Mouse (Mus musculus) neural tube, embryonic 14.5 days (tissue): ENCODE measurements around the gene Usp30. TPM values are rescaled to one million over a fixed set of nuclear protein-coding genes. Genes with fewer than 3 reads are reported as not detected.

Experiments
- ATAC-seq: fragments of 200-750 bp; cut with Nextera tagmentation; 2 replicates; pipeline ENCODE4 v1.8.0; 2017; ENCODE audit warnings: low read depth, mild to moderate bottlenecking, moderate TSS enrichment, moderate library complexity
- H3K27ac ChIP-seq: fragments of 300-500 bp; sonication (generic); 2 replicates; pipeline ENCODE4 v1.5.1; 2014; ENCODE audit warnings: low read depth, mild to moderate bottlenecking, control low read depth, low read length, moderate library complexity, mixed read lengths
- H3K27me3 ChIP-seq: fragments of 300-500 bp; sonication (generic); 2 replicates; pipeline ENCODE4 v1.6.1; 2014; ENCODE audit warnings: low read length; ENCODE audit not compliant: control insufficient read depth, insufficient read depth
- H3K36me3 ChIP-seq: fragments of 300-500 bp; sonication (generic); 2 replicates; pipeline ENCODE4 v1.6.1; 2014; ENCODE audit warnings: low read length, mixed read lengths; ENCODE audit not compliant: control insufficient read depth, insufficient read depth
- H3K4me1 ChIP-seq: fragments of 300-500 bp; sonication (generic); 2 replicates; pipeline ENCODE4 v1.6.1; 2014; ENCODE audit warnings: low read length; ENCODE audit not compliant: control insufficient read depth, insufficient read depth
- H3K4me2 ChIP-seq: fragments of 300-500 bp; sonication (generic); 2 replicates; pipeline ENCODE4 v1.6.1; 2014; ENCODE audit warnings: mild to moderate bottlenecking, low read depth, low read length, control low read depth
- H3K4me3 ChIP-seq: fragments of 300-500 bp; sonication (generic); 2 replicates; pipeline ENCODE4 v1.5.1; 2014; ENCODE audit warnings: low read depth, low read length, control low read depth, mixed read lengths
- H3K9ac ChIP-seq: fragments of 300-500 bp; sonication (generic); replicated peaks from 2 replicates; pipeline ENCODE4 v1.6.1; 2014; ENCODE audit warnings: low read depth, mild to moderate bottlenecking, control low read depth, low read length, mixed read lengths
- H3K9me3 ChIP-seq: fragments of 300-500 bp; sonication (generic); 2 replicates; pipeline ENCODE4 v1.6.1; 2016; ENCODE audit warnings: low read length; ENCODE audit not compliant: control insufficient read depth
- WGBS: fragments of 180-500 bp; shearing (Covaris S2); extraction: QIAGEN DNeasy Blood & Tissue Kit; methylation state at CpG from one replicate; pipeline ENCODE4 v1.1.7; 2014; 5-methylcytosine and 5-hydroxymethylcytosine counted together
- polyA plus RNA-seq: library from polyadenylated mRNA; unstranded; fragments of >200 nt; fragmentation: Nextera tagmentation; extraction: Ambion mirVana; gene quantifications from 2 replicates; pipeline ENCODE4 v1.2.1, GENCODE M21; 2014

The Usp30 gene
- polyA plus RNA-seq, 1 experiment from 2014 or later = 16.9 TPM

- Histone ChIP-seq H3K27ac (no peak overlapping the region), H3K9me3 (no peaks in the 10 kb centered on the region), H3K4me3 (no peak overlapping the region), H3K4me1 (peaks cover 11% of the 10 kb centered on the region), H3K9ac (no peak overlapping the region), H3K36me3 (peaks cover 21% of the 10 kb centered on the region), H3K4me2 (no peak overlapping the region), H3K27me3 (no peaks in the 10 kb centered on the region)
- ATAC-seq = no peak
- 75% methylated on average over 1 of the region's 1 CpGs for WGBS
These were observed 37.5 kb downstream of the Usp30 start for GRCm38 (mm10) chr5:114102807-114103206.

DNA sequence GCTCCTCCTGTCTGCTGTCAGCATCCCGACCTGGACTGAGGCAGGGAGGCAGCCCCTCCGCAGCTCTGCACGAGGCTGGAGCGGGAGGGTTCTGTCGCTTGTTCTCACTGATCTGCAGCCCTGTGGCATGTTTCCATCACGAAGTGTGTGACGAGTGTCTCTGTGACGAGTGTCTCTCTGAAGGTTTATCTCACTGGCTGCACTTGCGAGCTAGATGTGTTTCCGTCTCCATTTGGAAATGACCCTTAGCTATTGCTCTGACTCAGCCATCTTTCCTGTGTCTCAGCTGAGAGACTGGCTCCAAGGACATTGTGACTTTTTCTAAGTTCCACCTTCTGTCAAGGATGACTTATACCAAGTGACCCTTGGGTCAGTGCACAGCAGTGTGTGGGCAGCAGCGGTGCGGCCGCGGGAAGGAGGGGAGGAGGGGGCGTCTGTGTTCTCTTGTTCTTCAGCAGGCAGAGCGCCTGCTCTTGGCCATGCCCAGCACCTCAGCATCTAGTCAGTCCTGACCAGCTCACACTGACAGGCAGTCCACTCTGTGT is 41.2 kb downstream of the Usp30 start:
- Histone ChIP-seq H3K4me1 (no peaks in the 10 kb centered on the region; the same call in 1 of the 2 replicates), H3K36me3 (peaks cover 43% of the 10 kb centered on the region), H3K9me3 (no peaks in the 10 kb centered on the region), H3K27me3 (no peaks in the 10 kb centered on the region), H3K4me2 (no peak overlapping the region), H3K27ac (no peak overlapping the region), H3K9ac (no peak overlapping the region), H3K4me3 (no peak overlapping the region)
- no peak for ATAC-seq
- 68% methylated on average over 16 of the region's 16 CpGs for WGBS

DNA sequence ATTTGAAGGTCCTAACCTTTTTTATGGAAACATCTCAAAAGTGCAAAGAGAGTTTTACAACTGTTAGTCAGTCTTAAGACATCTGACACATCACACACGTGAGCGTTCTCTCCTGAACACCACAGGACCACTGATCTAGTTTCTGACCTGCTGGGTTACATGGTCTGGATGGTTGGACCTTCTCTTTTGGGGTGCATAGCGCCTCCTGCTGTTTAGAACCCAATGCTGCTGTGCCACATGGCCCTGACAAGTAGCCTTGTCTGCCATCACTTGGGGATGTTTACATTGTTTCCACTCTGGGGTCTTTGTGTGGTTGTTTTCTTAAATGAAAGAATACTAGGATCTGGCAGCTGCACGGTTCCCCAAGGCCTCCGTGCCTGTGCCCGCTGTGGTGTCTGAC is 48.1 kb downstream of the Usp30 start:
- H3K27ac ChIP-seq = no peak overlapping the region
- no peak for ATAC-seq
- no peak overlapping the region for H3K9ac ChIP-seq
- no peaks in the 10 kb centered on the region for H3K4me1 ChIP-seq
- no peaks in the 10 kb centered on the region for H3K9me3 ChIP-seq
- WGBS = 85% methylated on average over 6 of the region's 6 CpGs
- no peak overlapping the region for H3K4me2 ChIP-seq
- H3K4me3 ChIP-seq = no peak overlapping the region
- peaks cover 60% of the 10 kb centered on the region for H3K36me3 ChIP-seq
- H3K27me3 ChIP-seq = no peaks in the 10 kb centered on the region

DNA sequence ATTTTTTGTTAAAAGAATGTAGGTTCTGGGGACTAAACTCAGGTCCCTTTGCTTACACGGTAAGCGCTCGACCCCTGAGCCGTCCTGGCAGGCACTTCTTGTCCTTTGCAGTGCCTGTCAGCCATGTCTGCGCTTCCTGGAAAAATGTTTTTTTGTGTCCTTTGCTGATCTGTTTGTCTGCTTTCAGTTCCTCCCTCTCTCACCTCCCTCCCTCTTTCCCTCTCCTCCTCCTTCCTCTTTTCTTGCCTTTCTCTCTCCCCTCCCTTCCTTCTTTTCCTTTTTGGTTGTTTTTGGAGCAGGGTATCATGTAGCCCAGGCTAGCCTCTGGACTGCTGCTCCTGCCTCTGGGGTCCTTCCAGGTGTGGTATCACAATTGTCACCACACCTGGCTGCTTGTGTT is 49.8 kb downstream of the Usp30 start:
- Histone ChIP-seq H3K9ac (no peak overlapping the region), H3K9me3 (no peaks in the 10 kb centered on the region), H3K4me3 (no peak overlapping the region), H3K36me3 (peaks cover 47% of the 10 kb centered on the region), H3K27ac (no peak overlapping the region), H3K4me1 (no peaks in the 10 kb centered on the region), H3K4me2 (no peak overlapping the region), H3K27me3 (no peaks in the 10 kb centered on the region)
- ATAC-seq = no peak
- 80% methylated on average over 5 of the region's 5 CpGs for WGBS

GRCm38 (mm10) chr5:114116586-114116985 is 51.3 kb downstream of the Usp30 start:
- Histone ChIP-seq H3K4me3 (no peak overlapping the region), H3K27ac (no peak overlapping the region), H3K4me1 (no peaks in the 10 kb centered on the region), H3K9ac (no peak overlapping the region), H3K4me2 (no peak overlapping the region), H3K9me3 (no peaks in the 10 kb centered on the region), H3K27me3 (no peaks in the 10 kb centered on the region), H3K36me3 (peaks cover 48% of the 10 kb centered on the region)
- 89% methylated on average over 7 of the region's 7 CpGs for WGBS
- no peak for ATAC-seq

GRCm38 (mm10) chr5:114119806-114120205 is 54.5 kb downstream of the Usp30 start:
- Histone ChIP-seq H3K4me1 (no peaks in the 10 kb centered on the region), H3K9ac (no peak overlapping the region), H3K36me3 (peaks cover 46% of the 10 kb centered on the region), H3K4me2 (no peak overlapping the region), H3K27ac (no peak overlapping the region), H3K27me3 (no peaks in the 10 kb centered on the region), H3K4me3 (no peak overlapping the region), H3K9me3 (no peaks in the 10 kb centered on the region)
- ATAC-seq = no peak
- whole genome bisulfite sequencing = 85% methylated on average over 4 of the region's 4 CpGs

- Histone ChIP-seq H3K36me3 (peaks cover 27% of the 10 kb centered on the region), H3K9me3 (no peaks in the 10 kb centered on the region), H3K27me3 (no peaks in the 10 kb centered on the region), H3K9ac (no peak overlapping the region), H3K4me1 (no peaks in the 10 kb centered on the region), H3K4me2 (no peak overlapping the region), H3K27ac (no peak overlapping the region), H3K4me3 (no peak overlapping the region)
- 97% methylated on average over 3 of the region's 3 CpGs for WGBS
- ATAC-seq = no peak
These were observed 60.7 kb downstream of the Usp30 start for GRCm38 (mm10) chr5:114126008-114126407.

- Histone ChIP-seq H3K36me3 (peaks cover 20% of the 10 kb centered on the region), H3K9ac (no peak overlapping the region), H3K27ac (no peak overlapping the region), H3K4me1 (peaks cover 4% of the 10 kb centered on the region; the same call in 1 of the 2 replicates), H3K4me3 (peak overlapping the region; percentile 63), H3K4me2 (peak overlapping the region; percentile 95), H3K27me3 (no peaks in the 10 kb centered on the region), H3K9me3 (no peaks in the 10 kb centered on the region)
- ATAC-seq = no peak
- 89% methylated on average over 7 of the region's 7 CpGs for WGBS
These were observed 61.4 kb downstream of the Usp30 start for GRCm38 (mm10) chr5:114126499-114127244.
